Mouse (Mus musculus) olfactory bulb, adult 2 months (tissue): ENCODE data around the gene Mgat5.

Experiments used
- CTCF ChIP-seq: fragments of 200-500 bp; IDR thresholded peaks from 2 replicates; pipeline ENCODE4 v1.5.1; 2012; ENCODE audit warnings: low read depth, mild to moderate bottlenecking, low read length, moderate library complexity; ENCODE audit not compliant: insufficient read depth
- POLR2A ChIP-seq: fragments of 200-500 bp; IDR thresholded peaks from 2 replicates; pipeline ENCODE4 v1.6.1; 2012; ENCODE audit warnings: mild to moderate bottlenecking, low read depth, low read length, moderate library complexity; ENCODE audit not compliant: insufficient read depth

GRCm38 (mm10) chr1:127351380-127352057 lies 146.7 kb downstream of the Mgat5 start:
- TF ChIP-seq POLR2A (no peak), CTCF (no peak)
